Mouse (Mus musculus) heart, adult 2 months (tissue): ENCODE measurements around the gene Lce1i.

Source experiments
- CTCF ChIP-seq: fragments of 200-600 bp; IDR thresholded peaks from 2 replicates; pipeline ENCODE4 v1.8.1; 2022; ENCODE audit warnings: antibody characterized with exemption, mild to moderate bottlenecking, moderate library complexity
- POLR2A ChIP-seq: fragments of 200-500 bp; IDR thresholded peaks from 2 replicates; pipeline ENCODE4 v1.6.1; 2011; ENCODE audit warnings: mild to moderate bottlenecking, low read depth, low read length, control low read depth; ENCODE audit not compliant: insufficient read depth

DNA sequence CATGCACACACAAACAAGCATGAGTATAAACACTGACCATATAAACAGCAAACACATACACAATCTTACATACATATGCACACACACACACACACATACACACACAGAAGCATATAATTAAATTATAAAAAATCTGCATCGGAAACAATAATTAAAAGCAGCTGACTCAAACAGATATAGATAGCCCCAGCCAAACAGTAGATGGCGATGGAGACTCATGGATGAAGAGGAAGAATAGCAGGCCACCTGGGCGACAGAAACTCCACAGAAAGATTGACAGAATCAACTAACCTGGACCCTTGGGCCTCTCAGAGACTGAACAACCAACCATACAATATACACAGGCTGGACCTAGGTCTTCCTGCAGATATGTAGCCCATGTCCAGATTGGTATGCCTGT, 25.5 kb downstream of the Lce1i start:
- no peak for TF ChIP-seq POLR2A
- TF ChIP-seq CTCF = no peak
